Mouse (Mus musculus): ENCODE data around the gene Myh6. TPM values are rescaled to one million over a fixed set of nuclear protein-coding genes. Genes with fewer than 3 reads are reported as not detected.

Gene Myh6
- polyA plus RNA-seq, 1 experiment: 1.4 TPM

GRCm38 (mm10) chr14:54920076-54920685, 46.5 kb downstream of the Myh6 start:
- Histone ChIP-seq H3K4me1 (ENCODE audit: control insufficient read depth, insufficient read depth, low read length) (no peaks in the 10 kb centered on the region), H3K27me3 (ENCODE audit: control insufficient read depth, insufficient read depth, low read length) (no peaks in the 10 kb centered on the region), H3K27ac (ENCODE audit: control insufficient read depth, insufficient read depth, low read depth, low read length) (no peak overlapping the region), H3K4me3 (ENCODE audit: control insufficient read depth, low read depth, low read length) (no peak overlapping the region), H3K36me3 (ENCODE audit: control insufficient read depth, insufficient read depth, low read length) (no peaks in the 10 kb centered on the region)
- no peak for TF ChIP-seq CTCF (IDR thresholded peaks at IDR 0.05; ENCODE audit: control insufficient read depth, insufficient read depth, insufficient replicate concordance, low read depth, low read length)
- TF ChIP-seq POLR2A (IDR thresholded peaks at IDR 0.05; ENCODE audit: control insufficient read depth, low read depth, low read length): no peak

GRCm38 (mm10) chr14:54913343-54913742, 53.4 kb downstream of the Myh6 start:
- Histone ChIP-seq H3K27me3 (ENCODE audit: control insufficient read depth, insufficient read depth, low read length) (no peaks in the 10 kb centered on the region), H3K4me1 (ENCODE audit: control insufficient read depth, insufficient read depth, low read length) (peaks cover 3% of the 10 kb centered on the region), H3K27ac (ENCODE audit: control insufficient read depth, insufficient read depth, low read depth, low read length) (no peak overlapping the region), H3K4me3 (ENCODE audit: control insufficient read depth, low read depth, low read length) (peak overlapping the region; percentile 64), H3K36me3 (ENCODE audit: control insufficient read depth, insufficient read depth, low read length) (no peaks in the 10 kb centered on the region)
- TF ChIP-seq POLR2A (IDR thresholded peaks at IDR 0.05; ENCODE audit: control insufficient read depth, low read depth, low read length): no peak
- TF ChIP-seq CTCF (IDR thresholded peaks at IDR 0.05; ENCODE audit: control insufficient read depth, insufficient read depth, insufficient replicate concordance, low read depth, low read length): no peak

- Histone ChIP-seq H3K27ac (ENCODE audit: control insufficient read depth, insufficient read depth, low read depth, low read length) (no peak within 1 kb of the TSS), H3K4me3 (ENCODE audit: control insufficient read depth, low read depth, low read length) (peak within 1 kb of the TSS; percentile 64), H3K36me3 (ENCODE audit: control insufficient read depth, insufficient read depth, low read length) (no peaks in the 10 kb centered on the region), H3K27me3 (ENCODE audit: control insufficient read depth, insufficient read depth, low read length) (no peaks in the 10 kb centered on the region), H3K4me1 (ENCODE audit: control insufficient read depth, insufficient read depth, low read length) (peaks cover 3% of the 10 kb centered on the region)
- TF ChIP-seq POLR2A (IDR thresholded peaks at IDR 0.05; ENCODE audit: control insufficient read depth, low read depth, low read length): peak; percentile 54; the same call in 1 of the 2 replicates
- no peak for TF ChIP-seq CTCF (IDR thresholded peaks at IDR 0.05; ENCODE audit: control insufficient read depth, insufficient read depth, insufficient replicate concordance, low read depth, low read length)
These were observed 53.8 kb downstream of the Myh6 start, which contains the start of gene Slc22a17 for GRCm38 (mm10) chr14:54912886-54913285. Slc22a17 (minus strand) TSS chr14:54913132.

- H3K4me1 ChIP-seq (ENCODE audit: control insufficient read depth, insufficient read depth, low read length): peaks cover 3% of the 10 kb centered on the region
- no peaks in the 10 kb centered on the region for H3K36me3 ChIP-seq (ENCODE audit: control insufficient read depth, insufficient read depth, low read length)
These were observed 54.4 kb downstream of the Myh6 start for GRCm38 (mm10) chr14:54912109-54912850.

GRCm38 (mm10) chr14:54908682-54909081, 58.0 kb downstream of the Myh6 start:
- H3K27me3 ChIP-seq (ENCODE audit: control insufficient read depth, insufficient read depth, low read length): no peaks in the 10 kb centered on the region
- no peak overlapping the region for H3K4me3 ChIP-seq (ENCODE audit: control insufficient read depth, low read depth, low read length)
- H3K36me3 ChIP-seq (ENCODE audit: control insufficient read depth, insufficient read depth, low read length): no peaks in the 10 kb centered on the region
- no peak for TF ChIP-seq CTCF (IDR thresholded peaks at IDR 0.05; ENCODE audit: control insufficient read depth, insufficient read depth, insufficient replicate concordance, low read depth, low read length)
- no peak for TF ChIP-seq POLR2A (IDR thresholded peaks at IDR 0.05; ENCODE audit: control insufficient read depth, low read depth, low read length)
- H3K4me1 ChIP-seq (ENCODE audit: control insufficient read depth, insufficient read depth, low read length): peaks cover 3% of the 10 kb centered on the region
- H3K27ac ChIP-seq (ENCODE audit: control insufficient read depth, insufficient read depth, low read depth, low read length): no peak overlapping the region

More at GRCm38 (mm10) chr14:54912109-54912850, 54.4 kb downstream of the Myh6 start:
- H3K27ac ChIP-seq (ENCODE audit: control insufficient read depth, insufficient read depth, low read depth, low read length): no peak overlapping the region
- peak overlapping the region; percentile 64 for H3K4me3 ChIP-seq (ENCODE audit: control insufficient read depth, low read depth, low read length)
- no peaks in the 10 kb centered on the region for H3K27me3 ChIP-seq (ENCODE audit: control insufficient read depth, insufficient read depth, low read length)
- TF ChIP-seq CTCF (IDR thresholded peaks at IDR 0.05; ENCODE audit: control insufficient read depth, insufficient read depth, insufficient replicate concordance, low read depth, low read length) (no peak), POLR2A (IDR thresholded peaks at IDR 0.05; ENCODE audit: control insufficient read depth, low read depth, low read length) (no peak)

- Histone ChIP-seq H3K27ac (ENCODE audit: control insufficient read depth, insufficient read depth, low read depth, low read length) (no peak overlapping the region), H3K36me3 (ENCODE audit: control insufficient read depth, insufficient read depth, low read length) (no peaks in the 10 kb centered on the region), H3K27me3 (ENCODE audit: control insufficient read depth, insufficient read depth, low read length) (no peaks in the 10 kb centered on the region), H3K4me1 (ENCODE audit: control insufficient read depth, insufficient read depth, low read length) (no peaks in the 10 kb centered on the region), H3K4me3 (ENCODE audit: control insufficient read depth, low read depth, low read length) (no peak overlapping the region)
- TF ChIP-seq POLR2A (IDR thresholded peaks at IDR 0.05; ENCODE audit: control insufficient read depth, low read depth, low read length) (no peak), CTCF (IDR thresholded peaks at IDR 0.05; ENCODE audit: control insufficient read depth, insufficient read depth, insufficient replicate concordance, low read depth, low read length) (no peak)
These were observed 63.1 kb downstream of the Myh6 start for GRCm38 (mm10) chr14:54903641-54904040.

- no peak overlapping the region for H3K4me3 ChIP-seq (ENCODE audit: control insufficient read depth, low read depth, low read length)
- H3K36me3 ChIP-seq (ENCODE audit: control insufficient read depth, insufficient read depth, low read length): peaks cover 5% of the 10 kb centered on the region
- no peaks in the 10 kb centered on the region for H3K27me3 ChIP-seq (ENCODE audit: control insufficient read depth, insufficient read depth, low read length)
- H3K27ac ChIP-seq (ENCODE audit: control insufficient read depth, insufficient read depth, low read depth, low read length): no peak overlapping the region
- peaks cover 6% of the 10 kb centered on the region for H3K4me1 ChIP-seq (ENCODE audit: control insufficient read depth, insufficient read depth, low read length)
- TF ChIP-seq POLR2A (IDR thresholded peaks at IDR 0.05; ENCODE audit: control insufficient read depth, low read depth, low read length) (no peak), CTCF (IDR thresholded peaks at IDR 0.05; ENCODE audit: control insufficient read depth, insufficient read depth, insufficient replicate concordance, low read depth, low read length) (no peak)
These were observed 66.3 kb downstream of the Myh6 start for GRCm38 (mm10) chr14:54900383-54900782.
